Mouse (Mus musculus) left cerebral cortex, adult 2 months (tissue): ENCODE results near the gene Zfp143. TPM values are rescaled to one million over a fixed set of nuclear protein-coding genes. Genes with fewer than 3 reads are reported as not detected.
"Not testable (repeated sequence)": the region's sequence is repeated elsewhere in the genome, so short reads cannot be mapped to it uniquely, and the experiment has no call there.

ENCODE experiments used
- DNase-seq, 2 experiments: peaks; one replicate each; pipeline ENCODE4 v3.0.0; 2021 to 2022; ENCODE audit warnings: low spot score in 2 of 2, mixed read lengths in 1 of 2; ENCODE audit errors: extremely low spot score in 1 of 2
- H3K27ac ChIP-seq: fragments of 200-600 bp; 2 replicates; pipeline ENCODE4 v1.8.1; 2022
- H3K4me3 ChIP-seq: fragments of 200-600 bp; 2 replicates; pipeline ENCODE4 v1.8.1; 2022
- CTCF ChIP-seq: fragments of 200-600 bp; IDR thresholded peaks from 2 replicates; pipeline ENCODE4 v1.8.1; 2022; ENCODE audit warnings: antibody characterized with exemption, mild to moderate bottlenecking, moderate library complexity
- intact Hi-C: fragments of 180-260 bp; cut with DNase I; formaldehyde crosslinking; loops from one replicate; pipeline ENCODE4 v1.15.1; 2025
- long read RNA-seq, 2 experiments: library from polyadenylated mRNA; stranded (forward); transcript quantifications; one replicate each; pipeline ENCODE4 v2.0.0; 2021; ENCODE audit warnings: borderline mapping rate in 2 of 2
- total RNA-seq, 2 experiments: library from RNA; stranded (reverse); gene quantifications; 2 replicates each; pipeline ENCODE4 v1.2.3; 2021

The Zfp143 gene
- 10 to 100 TPM; 11.3 to 12.1 TPM for total RNA-seq
- long read RNA-seq, experiment 1, partial matches to known transcripts: 0 of 7 reads
- long read RNA-seq, experiment 1, other reads (novel, unspliced or antisense): 1 of 7 reads
- long read RNA-seq, experiment 2, partial matches to known transcripts: 1 of 10 reads
- long read RNA-seq, experiment 2, other reads (novel, unspliced or antisense): 1 of 10 reads

GRCm38 (mm10) chr7:110061199-110061751 lies at the start of gene Zfp143:
Gene Zfp143 (plus strand): TSS chr7:110061217.
- H3K27ac ChIP-seq: peak within 1 kb of the TSS; percentile 100
- H3K4me3 ChIP-seq: peak within 1 kb of the TSS; percentile 96
- TF ChIP-seq CTCF: no peak; the same call in 1 of the 2 replicates
- peak; percentile 100 for DNase-seq
- intact Hi-C loops: loop anchor here (2.0 kb wide), 3 partner anchors 42 to 74 kb away; partner anchors contain the start of genes Ipo7, Tmem41b and Wee1

GRCm38 (mm10) chr7:110011417-110011816 lies 49.6 kb upstream of the Zfp143 start:
- Histone ChIP-seq H3K27ac (no peak overlapping the region), H3K4me3 (no peak overlapping the region)
- intact Hi-C loops: no loop called here
- DNase-seq: no peak
- no peak for TF ChIP-seq CTCF

GRCm38 (mm10) chr7:110014272-110014671 lies 46.7 kb upstream of the Zfp143 start:
- DNase-seq: no peak
- TF ChIP-seq CTCF: no peak
- H3K4me3 ChIP-seq: no peak overlapping the region
- no peak overlapping the region for H3K27ac ChIP-seq
- intact Hi-C loops: no loop called here

GRCm38 (mm10) chr7:110018117-110018630 lies 42.8 kb upstream of the Zfp143 start, which contains the start of gene Ipo7:
Gene Ipo7 (plus strand): TSS chr7:110018274.
- TF ChIP-seq CTCF: no peak
- H3K4me3 ChIP-seq: peak within 1 kb of the TSS; percentile 93
- intact Hi-C loops: loop anchor here (1.0 to 2.0 kb wide), 2 partner anchors 32 to 43 kb away; partner anchors contain the start of genes Tmem41b and Zfp143

GRCm38 (mm10) chr7:110018631-110019482 lies 42.2 kb upstream of the Zfp143 start:
- TF ChIP-seq CTCF: no peak
- peak; percentile 28 to 30 for DNase-seq
- intact Hi-C loops: loop anchor here (1.0 to 2.0 kb wide), 2 partner anchors 33 to 42 kb away; partner anchors contain the start of genes Tmem41b and Zfp143
- Histone ChIP-seq H3K4me3 (peak overlapping the region; percentile 93), H3K27ac (peak overlapping the region; percentile 86)

More at GRCm38 (mm10) chr7:110018117-110018630, 42.8 kb upstream of the Zfp143 start, which contains the start of gene Ipo7:
- peak; percentile 92 to 93 for DNase-seq
- H3K27ac ChIP-seq: peak within 1 kb of the TSS; percentile 86

- TF ChIP-seq CTCF: no peak
- DNase-seq: no peak
- no peak overlapping the region for H3K27ac ChIP-seq
- intact Hi-C loops: no loop called here
- no peak overlapping the region for H3K4me3 ChIP-seq
These were observed 37.5 kb upstream of the Zfp143 start for GRCm38 (mm10) chr7:110023553-110023952.

GRCm38 (mm10) chr7:110026594-110026993 lies 34.4 kb upstream of the Zfp143 start:
- TF ChIP-seq CTCF: no peak
- no peak for DNase-seq
- Histone ChIP-seq H3K27ac (no peak overlapping the region), H3K4me3 (no peak overlapping the region)
- intact Hi-C loops: no loop called here

GRCm38 (mm10) chr7:110028826-110029225 lies 32.2 kb upstream of the Zfp143 start:
- intact Hi-C loops: no loop called here
- TF ChIP-seq CTCF: no peak
- no peak for DNase-seq

GRCm38 (mm10) chr7:110030342-110030741 lies 30.7 kb upstream of the Zfp143 start:
- DNase-seq: no peak
- Histone ChIP-seq H3K4me3 (no peak overlapping the region), H3K27ac (no peak overlapping the region)
- TF ChIP-seq CTCF: no peak
- intact Hi-C loops: no loop called here

More at GRCm38 (mm10) chr7:110028826-110029225, 32.2 kb upstream of the Zfp143 start:
- Histone ChIP-seq H3K4me3 (no peak overlapping the region), H3K27ac (no peak overlapping the region)

- intact Hi-C loops, DNase-seq, H3K4me3 ChIP-seq, H3K27ac ChIP-seq: not testable (repeated sequence)
These were observed 3.3 kb upstream of the Zfp143 start for GRCm38 (mm10) chr7:110057723-110058122.

- TF ChIP-seq CTCF: peak; percentile 52
- Histone ChIP-seq H3K4me3 (no peak overlapping the region), H3K27ac (no peak overlapping the region; the same call in 1 of the 2 replicates)
- intact Hi-C loops: no loop called here
- DNase-seq: no peak
These were observed 1.8 kb upstream of the Zfp143 start for GRCm38 (mm10) chr7:110059092-110059785.
